Mouse (Mus musculus) brown adipose tissue, adult 24 weeks (tissue): ENCODE data around the gene Wfikkn1. TPM values are rescaled to one million over a fixed set of nuclear protein-coding genes. Genes with fewer than 3 reads are reported as not detected.

ENCODE experiments used
- H3K27ac ChIP-seq: fragments of 200-500 bp; replicated peaks from 2 replicates; pipeline ENCODE4 v1.5.1; 2012; ENCODE audit warnings: low read depth, mild to moderate bottlenecking, low read length
- H3K4me1 ChIP-seq: fragments of 200-500 bp; 2 replicates; pipeline ENCODE4 v1.6.1; 2012; ENCODE audit warnings: low read length, mixed read lengths; ENCODE audit not compliant: control insufficient read depth, insufficient read depth, insufficient read length
- H3K4me3 ChIP-seq: fragments of 200-500 bp; 2 replicates; pipeline ENCODE4 v1.5.1; 2012; ENCODE audit warnings: low read depth, mild to moderate bottlenecking, low read length, moderate library complexity; ENCODE audit not compliant: insufficient read depth
- polyA plus RNA-seq: library from polyadenylated mRNA; stranded (reverse); fragments of >200 nt; gene quantifications from 2 replicates; pipeline ENCODE4 v1.2.4, GENCODE M21; 2012; ENCODE audit not compliant: missing spikeins, insufficient read depth, insufficient read length

The Wfikkn1 gene
- polyA plus RNA-seq = not detected in 2 replicates

DNA sequence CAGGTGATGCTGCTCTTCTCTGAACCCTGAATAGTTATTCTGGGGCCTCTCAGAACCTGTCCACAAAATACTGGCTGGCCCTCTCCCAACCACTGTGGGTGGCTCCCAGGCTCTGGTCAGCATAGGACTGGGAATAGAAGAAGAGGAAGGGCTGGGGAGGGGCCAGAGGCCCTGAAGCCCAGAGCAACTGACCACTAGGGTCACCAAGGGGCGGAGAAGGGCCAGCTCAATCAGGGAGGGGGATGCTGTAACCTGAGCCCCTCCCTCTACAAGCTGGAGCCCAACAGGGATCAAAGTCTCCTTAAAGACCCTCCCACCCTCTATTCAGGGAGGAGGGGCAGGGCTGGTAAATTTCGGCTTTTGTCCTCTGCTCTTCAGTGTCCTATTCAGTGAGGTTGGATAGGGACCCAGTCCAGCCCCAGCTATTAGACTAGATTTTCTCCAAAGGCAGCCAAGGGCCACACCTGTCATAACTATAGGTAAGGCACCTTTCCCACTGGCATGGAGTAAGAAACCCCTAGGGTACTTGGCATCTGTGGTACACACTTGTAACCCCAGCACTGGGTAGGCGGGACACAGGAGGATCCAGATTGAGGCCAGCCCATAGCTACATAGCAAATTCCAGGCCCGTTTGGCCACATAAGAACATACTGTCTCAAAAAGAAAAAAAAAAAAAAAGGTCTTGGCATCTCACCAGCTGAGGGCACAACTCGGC, at the start of gene Wfikkn1:
Wfikkn1 (minus strand) TSS at position 663 of the 715 bp plus-strand sequence.
- Histone ChIP-seq H3K4me1 (peaks cover 8% of the 10 kb centered on the region; the same call in 1 of the 2 replicates), H3K27ac (no peak within 1 kb of the TSS), H3K4me3 (no peak within 1 kb of the TSS)

DNA sequence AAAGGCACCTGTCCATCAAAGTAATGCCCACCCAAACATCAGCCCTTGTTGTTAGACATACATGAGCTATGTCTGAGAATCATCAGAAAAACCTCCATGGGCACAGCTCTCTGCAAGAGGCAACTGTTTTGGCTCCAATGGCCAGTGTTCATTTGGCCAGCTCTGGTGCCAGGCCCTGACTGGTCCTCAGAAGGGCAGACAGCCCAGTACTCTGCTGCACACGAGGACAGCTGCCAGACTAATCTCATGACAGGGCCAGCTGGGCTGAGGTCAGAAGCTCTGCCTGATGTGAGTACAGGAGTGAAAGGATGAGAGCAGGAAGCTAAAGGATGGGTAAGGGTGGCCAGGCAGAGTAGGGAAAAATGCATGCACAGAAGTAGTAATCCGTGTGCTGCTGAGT, 44.7 kb upstream of the Wfikkn1 start:
- H3K27ac ChIP-seq = no peak overlapping the region
- H3K4me3 ChIP-seq = no peak overlapping the region

GRCm38 (mm10) chr17:25922120-25922519, 41.5 kb upstream of the Wfikkn1 start:
- Histone ChIP-seq H3K4me1 (peaks cover 10% of the 10 kb centered on the region), H3K4me3 (no peak overlapping the region), H3K27ac (no peak overlapping the region)

More for the DNA sequence above, 44.7 kb upstream of the Wfikkn1 start:
- no peaks in the 10 kb centered on the region for H3K4me1 ChIP-seq

DNA sequence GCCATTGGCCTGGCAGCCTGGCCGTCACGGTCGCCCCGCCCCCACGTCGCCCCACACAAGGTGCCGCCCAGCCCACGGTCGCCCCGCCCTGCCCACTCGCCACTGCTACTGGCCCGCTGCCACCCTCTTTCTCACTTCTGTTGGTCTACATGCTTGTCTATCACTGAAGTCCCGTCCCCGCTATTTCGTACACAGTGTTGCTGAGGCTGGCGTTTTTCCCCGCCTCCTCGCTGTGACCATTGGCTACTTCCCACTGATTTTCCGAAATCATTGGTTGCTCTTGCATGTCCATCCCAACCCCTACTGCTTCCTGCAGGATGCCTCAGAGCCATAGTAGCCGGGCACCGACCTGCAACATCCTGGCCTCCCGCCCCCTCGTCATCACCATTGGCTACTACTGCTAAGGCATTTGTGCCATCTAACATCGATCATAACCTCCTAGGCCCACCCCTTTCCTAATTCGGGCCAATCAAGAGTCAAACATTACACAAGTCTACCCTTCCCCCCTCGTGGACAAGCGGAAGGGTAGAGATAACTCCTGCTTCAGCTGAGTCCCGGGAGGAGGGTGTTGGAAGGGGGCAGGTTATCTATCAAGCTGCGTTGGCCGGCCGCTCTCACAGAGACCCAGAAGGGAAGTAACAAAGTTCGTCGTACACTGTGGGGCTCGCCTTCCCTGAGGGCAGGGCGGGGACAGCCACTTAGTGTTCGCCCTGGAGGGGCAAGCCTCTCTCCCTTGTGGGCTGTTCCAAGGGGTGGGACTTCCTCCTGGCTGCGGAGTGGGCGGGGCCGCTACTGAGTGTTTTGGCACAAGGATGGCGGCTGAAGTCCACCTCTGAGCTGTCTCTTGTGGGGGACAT, 39.4 kb upstream of the Wfikkn1 start:
- Histone ChIP-seq H3K27ac (peak overlapping the region; percentile 96), H3K4me1 (peaks cover 10% of the 10 kb centered on the region), H3K4me3 (peak overlapping the region; percentile 72)

DNA sequence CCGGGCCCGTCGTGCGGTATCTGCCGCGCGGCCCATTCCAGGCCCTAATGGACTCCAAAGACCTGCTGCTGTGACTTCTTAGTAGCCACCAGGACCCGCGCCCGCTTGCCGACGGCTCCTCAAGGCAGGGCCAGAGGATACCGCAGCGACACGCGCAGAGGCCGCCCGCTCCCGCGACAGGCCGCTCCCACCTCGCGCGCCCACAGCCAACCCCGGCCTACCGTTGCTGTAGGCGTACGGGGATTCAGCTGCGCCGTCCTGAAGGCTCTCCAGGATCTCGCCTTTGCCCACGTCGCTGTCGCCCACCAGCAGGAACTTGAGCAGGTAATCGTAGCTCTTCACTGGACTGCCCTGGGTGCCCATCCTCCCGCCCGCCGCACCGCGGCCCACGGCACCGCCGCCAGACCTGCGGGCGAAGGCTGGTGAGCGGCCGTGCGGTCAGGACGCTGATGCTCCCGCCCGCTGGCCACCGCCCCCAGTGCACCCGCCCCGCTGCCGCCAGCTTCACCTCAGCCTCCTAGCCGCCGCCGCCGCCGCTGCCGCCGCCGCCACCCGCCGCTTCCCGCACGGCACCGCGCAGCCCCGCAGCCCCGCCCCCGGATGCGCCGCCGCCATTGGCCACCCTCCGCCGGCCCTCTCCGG, 38.6 kb upstream of the Wfikkn1 start, which contains the start of gene Rab40c:
Rab40c (minus strand) TSS at position 584 of the 642 bp plus-strand sequence.
- Histone ChIP-seq H3K4me1 (peaks cover 16% of the 10 kb centered on the region), H3K4me3 (peak within 1 kb of the TSS; percentile 83), H3K27ac (peak within 1 kb of the TSS; percentile 96)

DNA sequence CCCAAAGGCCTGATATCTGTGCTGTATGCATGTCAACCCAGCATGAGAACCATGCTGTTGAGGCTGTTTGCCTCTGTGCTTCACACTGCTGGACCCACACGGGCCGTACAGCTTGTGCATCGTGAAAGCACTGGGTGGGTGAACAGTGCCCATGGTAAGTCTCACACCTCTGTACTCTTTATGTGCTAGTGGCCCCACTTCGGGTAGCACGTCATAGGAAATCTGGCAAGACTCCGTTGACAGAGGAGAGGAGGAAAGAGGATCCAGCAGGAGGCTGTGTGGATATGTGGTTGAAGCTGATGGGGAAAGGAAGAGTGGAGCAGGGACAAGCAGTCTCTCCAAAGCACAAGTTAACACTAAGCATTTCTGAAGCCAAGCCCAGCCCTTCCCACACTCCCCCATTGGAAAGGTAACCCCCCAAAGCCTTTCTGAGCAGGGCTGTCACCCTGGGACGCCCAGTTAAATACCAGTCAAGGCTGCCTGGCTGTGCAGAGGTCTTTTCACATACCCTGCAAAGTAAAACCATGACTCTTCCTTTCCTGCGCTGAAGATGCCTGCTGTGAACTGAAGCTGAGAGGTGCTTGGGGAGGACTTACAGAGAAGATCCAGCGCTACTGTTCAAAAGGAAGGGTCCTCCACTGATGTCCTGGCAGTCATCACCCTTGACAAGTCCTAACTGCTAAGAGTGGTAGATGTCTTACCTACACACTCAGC, 37.5 kb upstream of the Wfikkn1 start:
- Histone ChIP-seq H3K27ac (no peak overlapping the region), H3K4me3 (peak overlapping the region; percentile 83), H3K4me1 (peaks cover 17% of the 10 kb centered on the region)

- peaks cover 19% of the 10 kb centered on the region for H3K4me1 ChIP-seq
- no peak overlapping the region for H3K27ac ChIP-seq
- H3K4me3 ChIP-seq = no peak overlapping the region
Observed at GRCm38 (mm10) chr17:25916931-25917647, 36.4 kb upstream of the Wfikkn1 start.

GRCm38 (mm10) chr17:25914295-25914694, 33.6 kb upstream of the Wfikkn1 start:
- Histone ChIP-seq H3K27ac (peak overlapping the region; percentile 74), H3K4me1 (peaks cover 23% of the 10 kb centered on the region), H3K4me3 (no peak overlapping the region)

GRCm38 (mm10) chr17:25913877-25914275, 33.2 kb upstream of the Wfikkn1 start:
- Histone ChIP-seq H3K4me3 (peak overlapping the region; percentile 39), H3K27ac (peak overlapping the region; percentile 83), H3K4me1 (peaks cover 23% of the 10 kb centered on the region)

GRCm38 (mm10) chr17:25913186-25913876, 32.7 kb upstream of the Wfikkn1 start:
- H3K4me3 ChIP-seq = peak overlapping the region; percentile 39
- peaks cover 21% of the 10 kb centered on the region for H3K4me1 ChIP-seq
- H3K27ac ChIP-seq = peak overlapping the region; percentile 83

- H3K4me3 ChIP-seq = no peak overlapping the region
- H3K4me1 ChIP-seq = peaks cover 14% of the 10 kb centered on the region; the same call in 1 of the 2 replicates
- peak overlapping the region; percentile 26 for H3K27ac ChIP-seq
Observed at GRCm38 (mm10) chr17:25911816-25912215, 31.2 kb upstream of the Wfikkn1 start.

- Histone ChIP-seq H3K4me1 (0 out of 2 replicates have a peak, but pooled peaks cover 7% of the 10 kb centered on the region), H3K4me3 (no peak overlapping the region), H3K27ac (no peak overlapping the region)
Observed at GRCm38 (mm10) chr17:25907640-25908039, 27.0 kb upstream of the Wfikkn1 start.

DNA sequence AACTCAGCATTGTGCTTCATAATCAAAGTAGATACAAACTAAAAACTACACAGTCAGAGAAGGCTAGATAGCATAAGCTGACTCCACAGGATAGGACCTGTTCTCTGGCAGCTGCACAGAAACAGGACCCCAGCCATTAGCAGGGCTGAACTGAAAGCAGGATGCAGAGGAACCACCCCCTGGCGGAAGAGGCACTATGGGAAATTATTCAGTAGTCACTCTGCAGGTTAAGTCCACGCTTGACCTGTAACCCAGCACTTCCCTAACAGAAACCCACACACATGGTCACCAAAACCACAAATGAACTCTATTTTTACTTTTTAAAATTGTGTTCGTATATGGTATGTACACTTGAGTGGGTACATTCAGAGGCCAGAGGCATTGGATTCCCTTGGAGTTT, 22.4 kb upstream of the Wfikkn1 start:
- Histone ChIP-seq H3K27ac (no peak overlapping the region), H3K4me1 (no peaks in the 10 kb centered on the region), H3K4me3 (no peak overlapping the region)
